Mouse (Mus musculus) ES-E14 (cell line): ENCODE measurements at regions not wholly inside any gene's neighbourhood (a gene's known extent, or its start where the extent isn't known, plus 50 kb on each side); places are given as distances from the start of the nearest gene placed in this dataset.

Experiments
- CHD2 ChIP-seq: IDR thresholded peaks from 2 replicates; pipeline ENCODE4 v1.6.1; 2014; ENCODE audit warnings: mild to moderate bottlenecking, low read depth, low read length, inconsistent platforms
- HCFC1 ChIP-seq: IDR thresholded peaks from 2 replicates; pipeline ENCODE4 v1.6.1; 2012; ENCODE audit warnings: low read length, inconsistent platforms, borderline replicate concordance; ENCODE audit not compliant: insufficient read depth
- ZNF384 ChIP-seq: IDR thresholded peaks from 2 replicates; pipeline ENCODE4 v1.6.1; 2012; ENCODE audit warnings: low read depth, low read length, inconsistent platforms

DNA sequence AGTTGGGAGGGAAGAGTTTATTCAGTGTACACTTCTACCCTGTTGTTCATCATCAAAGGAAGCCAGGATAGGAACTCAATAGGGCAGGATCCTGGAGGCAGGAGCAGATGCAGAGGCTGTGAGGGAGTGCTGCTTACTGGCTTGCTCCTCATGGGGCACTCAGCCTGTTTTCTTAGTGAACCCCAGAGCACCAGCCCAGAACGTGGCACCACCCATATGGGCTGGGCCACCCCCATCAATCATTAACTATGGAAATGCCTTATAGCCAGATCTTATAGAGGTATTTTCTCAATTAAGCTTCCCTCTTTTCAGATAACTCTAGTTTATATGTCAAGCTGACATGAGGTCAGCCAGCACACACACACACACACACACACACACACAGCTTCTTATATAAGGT lies 103.6 kb upstream of the Aldh1b1 start:
- TF ChIP-seq HCFC1: no peak
- no peak for TF ChIP-seq ZNF384
- TF ChIP-seq CHD2: no peak
